Mouse (Mus musculus): Measurements from ENCODE around the gene Adamts6.

Gene Adamts6

GRCm38 (mm10) chr13:104516146-104516545, 228.5 kb downstream of the Adamts6 start:
- DNase-seq (ENCODE audit: low read depth, low spot score) = no peak

DNA sequence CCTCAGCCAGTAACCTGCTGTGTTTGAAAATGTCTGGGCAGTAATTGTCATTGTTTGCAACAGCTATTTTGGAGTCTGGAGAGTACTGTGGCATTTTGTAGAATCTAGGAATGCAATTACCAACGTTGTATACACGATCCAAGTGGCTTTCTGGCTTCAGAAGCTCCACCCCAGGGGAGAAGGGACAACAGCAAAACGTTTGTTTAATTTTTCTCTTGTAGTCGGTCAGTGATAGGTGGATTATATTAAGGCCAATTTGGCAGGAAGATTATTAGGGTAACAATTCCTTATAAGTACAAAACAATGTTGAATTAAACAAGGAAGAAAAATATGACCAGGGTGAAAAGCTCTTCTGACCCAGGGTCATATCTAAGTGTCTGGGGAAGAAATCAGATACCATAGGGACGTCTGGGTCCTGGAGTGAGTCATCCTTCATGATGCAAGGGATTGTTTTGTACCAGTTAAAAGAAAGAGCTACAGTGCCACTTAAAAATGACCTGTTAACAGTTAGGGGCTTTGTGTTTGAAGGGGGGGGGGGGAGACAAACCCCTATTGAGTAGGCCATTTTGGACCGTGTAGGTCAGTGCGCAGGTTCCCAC, 229.2 kb downstream of the Adamts6 start:
- DNase-seq (ENCODE audit: low read depth, low spot score) = no peak

DNA sequence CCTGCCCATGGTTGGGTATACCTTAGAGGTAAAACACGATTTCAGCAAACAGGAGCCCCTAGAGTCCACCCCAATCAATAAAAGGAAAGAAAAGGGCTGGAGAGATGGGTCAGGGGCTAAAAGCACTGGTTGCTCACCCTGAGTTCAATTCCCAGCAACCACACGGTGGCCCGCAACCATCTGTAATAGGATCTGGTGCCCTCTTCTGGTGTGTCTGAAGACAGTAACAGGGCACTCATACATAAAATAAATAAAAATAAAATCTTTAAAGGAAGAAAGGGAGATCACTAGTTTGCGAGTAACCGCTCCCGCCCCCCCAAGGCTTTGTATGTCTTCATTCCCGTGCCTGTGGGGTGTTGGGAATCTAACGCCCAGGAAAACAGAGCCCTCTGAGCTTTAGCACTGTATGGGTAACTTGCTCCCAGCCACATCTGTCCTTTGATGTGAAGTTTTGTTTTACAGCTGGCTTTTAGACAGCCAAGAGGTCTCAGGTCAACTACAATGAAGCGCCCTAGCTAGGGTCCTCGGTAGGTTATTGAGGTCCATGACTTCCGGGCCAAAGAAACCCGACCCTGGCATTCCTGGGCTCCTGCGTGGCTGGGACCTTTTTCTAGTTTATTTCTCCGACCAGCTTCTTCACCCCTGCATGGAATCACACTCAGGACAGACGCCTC, 230.1 kb downstream of the Adamts6 start:
- DNase-seq (ENCODE audit: low read depth, low spot score) = no peak

DNA sequence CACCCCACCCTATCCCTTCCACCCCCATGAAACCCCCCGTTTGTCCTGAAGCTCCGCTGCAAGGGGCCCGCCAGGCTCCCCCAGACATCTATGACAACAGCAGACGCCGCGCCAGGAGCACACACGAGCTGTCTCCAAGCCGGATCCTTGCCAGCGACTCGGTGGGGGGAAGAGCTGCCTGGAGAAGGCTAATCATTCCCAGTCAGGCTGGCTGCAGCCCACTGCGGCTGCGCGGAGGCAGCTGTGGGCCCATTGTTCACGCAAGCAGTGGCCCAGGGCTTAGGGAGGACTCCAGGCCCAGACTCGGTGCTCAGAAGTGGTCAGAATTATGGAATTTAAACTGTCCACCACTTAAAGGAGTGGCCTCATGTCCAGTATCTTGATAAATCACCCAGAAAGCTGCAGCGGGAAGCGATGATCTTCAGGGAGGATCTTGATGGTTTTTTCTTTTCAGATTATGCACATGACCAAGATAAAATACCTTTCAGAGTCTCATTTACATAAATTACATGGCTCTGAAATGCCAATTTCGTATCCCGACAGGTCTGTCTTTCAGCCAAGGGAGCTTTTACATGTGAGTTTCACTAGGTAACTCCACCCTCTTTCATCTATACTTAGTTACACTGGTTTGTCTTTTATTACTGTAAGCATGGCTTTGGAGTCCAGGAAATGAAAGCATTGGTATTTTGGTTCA, 230.8 kb downstream of the Adamts6 start:
- no peak for DNase-seq (ENCODE audit: low read depth, low spot score)

GRCm38 (mm10) chr13:104519006-104519695, 231.5 kb downstream of the Adamts6 start:
- DNase-seq (ENCODE audit: low read depth, low spot score) = no peak

GRCm38 (mm10) chr13:104519981-104520380, 232.3 kb downstream of the Adamts6 start:
- no peak for DNase-seq (ENCODE audit: low read depth, low spot score)

DNA sequence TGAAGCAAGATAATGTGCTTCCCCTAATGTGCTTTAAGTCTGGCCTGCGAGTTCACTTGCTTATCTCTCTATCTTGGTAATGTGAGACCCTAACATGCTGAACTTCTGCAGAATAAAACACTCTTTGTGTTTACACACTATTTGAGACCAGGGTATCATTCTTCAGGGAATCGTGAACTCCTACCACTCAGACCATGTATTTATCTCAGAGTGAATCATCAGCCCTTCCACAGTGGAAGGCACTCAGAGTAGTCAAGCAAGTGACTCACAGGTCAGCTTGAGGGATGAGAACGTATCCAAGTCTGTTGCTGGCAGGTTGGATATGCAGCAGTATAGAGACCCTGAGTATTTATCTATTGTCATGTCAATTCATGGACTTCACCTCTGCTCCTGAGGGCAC, 232.8 kb downstream of the Adamts6 start:
- no peak for DNase-seq (ENCODE audit: low read depth, low spot score)

- no peak for DNase-seq (ENCODE audit: low read depth, low spot score)
Measured at GRCm38 (mm10) chr13:104521532-104521931, 233.9 kb downstream of the Adamts6 start.

DNA sequence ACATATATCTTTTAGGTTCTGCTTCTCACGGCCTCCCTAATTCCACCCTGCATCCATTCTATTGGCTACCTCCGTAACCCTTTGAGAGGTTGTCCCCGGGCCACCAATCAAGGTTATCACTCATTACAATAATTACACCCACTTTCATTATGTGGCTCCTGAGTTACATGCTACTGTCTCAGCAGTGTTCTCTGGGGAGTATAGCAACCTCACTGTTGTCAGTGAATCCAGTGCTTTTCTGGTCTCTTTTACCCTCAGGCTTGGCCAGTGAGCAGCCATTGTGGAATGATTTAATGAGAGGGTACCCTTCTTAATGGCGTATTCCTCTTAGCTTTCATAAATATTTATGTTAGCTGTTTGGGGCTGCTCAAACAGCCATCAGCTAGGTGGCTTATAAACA, 238.0 kb downstream of the Adamts6 start:
- DNase-seq (ENCODE audit: low read depth, low spot score) = no peak

DNA sequence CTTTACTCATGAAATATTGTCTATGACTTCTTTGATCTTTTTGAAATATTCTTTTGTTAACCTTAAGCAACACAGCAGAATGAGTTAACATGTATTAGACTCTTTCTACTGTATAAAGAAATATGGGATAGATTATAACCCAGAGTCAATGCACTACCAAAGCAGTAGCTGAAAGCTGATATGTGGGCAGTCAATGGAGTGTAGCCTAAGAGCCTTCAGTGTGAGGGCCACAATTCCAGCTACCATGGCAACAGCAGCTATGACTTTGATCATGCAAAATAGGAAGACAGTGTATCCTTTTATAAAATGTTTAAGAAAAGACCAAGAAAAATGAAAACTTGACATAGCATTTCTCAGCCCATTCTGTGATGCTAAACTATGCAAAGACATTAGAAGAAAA, 241.6 kb downstream of the Adamts6 start:
- no peak for DNase-seq (ENCODE audit: low read depth, low spot score)

- no peak for DNase-seq (ENCODE audit: low read depth, low spot score)
Measured at GRCm38 (mm10) chr13:104531841-104532240, 244.2 kb downstream of the Adamts6 start.

GRCm38 (mm10) chr13:104532723-104533122, 245.1 kb downstream of the Adamts6 start:
- no peak for DNase-seq (ENCODE audit: low read depth, low spot score)

- no peak for DNase-seq (ENCODE audit: low read depth, low spot score)
Measured at GRCm38 (mm10) chr13:104533806-104534495, 246.3 kb downstream of the Adamts6 start.

DNA sequence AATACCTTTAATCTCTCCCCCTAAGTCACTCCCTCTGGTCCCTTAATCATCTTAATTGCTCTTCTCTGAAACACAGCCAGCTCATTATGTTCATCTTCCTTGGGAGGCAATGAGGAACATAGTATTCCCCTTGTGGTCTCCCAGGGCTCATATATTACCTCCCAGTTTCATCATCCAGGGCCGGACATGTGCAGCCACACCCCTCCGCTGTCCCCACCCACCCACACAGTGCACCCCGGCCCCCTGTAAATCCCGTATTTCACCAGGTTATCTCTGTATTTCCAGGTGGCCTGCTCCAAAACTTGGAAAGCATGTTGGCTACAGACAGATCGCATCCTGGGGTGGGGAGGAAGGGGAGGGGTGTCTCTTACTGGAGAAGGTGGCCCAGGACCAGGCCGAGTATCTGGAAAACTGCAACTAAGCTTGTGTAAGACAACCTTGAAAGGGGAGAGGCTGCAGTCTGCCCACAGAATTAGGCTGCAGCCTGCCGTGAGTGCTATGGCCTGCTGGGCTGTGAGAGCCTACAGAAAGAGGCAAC, 253.3 kb downstream of the Adamts6 start:
- no peak for DNase-seq (ENCODE audit: low read depth, low spot score)

DNA sequence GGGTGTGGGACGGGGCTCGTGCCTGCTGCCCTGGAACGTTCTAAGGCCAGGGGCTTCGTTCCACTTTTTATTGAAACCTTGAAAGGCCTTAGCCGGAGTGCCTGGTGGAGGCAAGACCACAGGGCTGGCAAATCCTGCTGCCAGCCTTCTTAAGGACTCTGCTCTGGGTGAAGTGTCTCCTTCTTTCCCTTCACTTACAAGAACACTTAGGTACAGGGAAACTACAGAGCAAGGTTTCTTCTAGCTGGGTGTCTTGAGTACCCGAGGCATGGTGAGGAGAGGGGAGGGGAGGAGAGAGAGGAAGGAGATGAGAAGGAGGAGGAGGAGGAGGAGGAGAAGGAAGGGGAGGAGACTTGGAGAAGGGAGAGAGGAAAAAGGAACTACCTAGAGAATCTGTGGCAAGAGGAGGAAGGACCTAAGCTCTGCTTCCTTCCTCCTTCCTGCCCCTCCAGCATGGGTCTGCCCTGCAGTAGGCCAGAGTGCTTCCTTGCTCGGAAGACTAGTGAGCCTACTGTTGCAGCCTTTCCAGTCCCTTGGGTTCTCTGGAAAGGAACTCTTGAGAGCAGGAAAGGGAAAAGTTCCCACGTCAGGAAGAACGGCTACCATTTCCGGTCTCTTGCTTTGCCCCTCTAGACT, 254.6 kb downstream of the Adamts6 start:
- no peak for DNase-seq (ENCODE audit: low read depth, low spot score)

DNA sequence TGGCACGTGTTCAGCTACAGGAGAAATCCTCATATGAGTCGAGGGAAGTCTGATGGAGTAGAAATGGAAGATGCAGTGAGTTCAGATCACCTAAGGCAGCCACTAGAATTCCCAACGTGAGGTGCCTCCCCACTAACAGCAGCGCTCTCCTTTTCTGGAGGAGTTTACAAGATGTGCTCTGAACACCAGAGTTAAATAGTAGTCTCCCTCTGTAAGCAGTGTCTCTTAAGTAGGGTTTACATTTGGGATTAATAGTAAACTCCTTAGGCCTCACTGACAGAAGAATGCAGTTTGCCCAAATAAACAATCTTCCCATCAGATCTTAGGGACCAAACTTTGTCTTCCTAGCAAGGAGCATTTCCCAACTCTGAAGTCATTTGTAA, 255.1 kb downstream of the Adamts6 start:
- DNase-seq (ENCODE audit: low read depth, low spot score) = no peak

All from CD4-positive, CD25-positive, alpha-beta regulatory T cell, adult 2 months (primary cell).